Mouse (Mus musculus): ENCODE measurements around the gene Tsx. TPM values are rescaled to one million over a fixed set of nuclear protein-coding genes. Genes with fewer than 3 reads are reported as not detected.

The Tsx gene
- not detected in 2 replicates for polyA plus RNA-seq (2014; fragmentation: Nextera tagmentation; extraction: Ambion mirVana)

DNA sequence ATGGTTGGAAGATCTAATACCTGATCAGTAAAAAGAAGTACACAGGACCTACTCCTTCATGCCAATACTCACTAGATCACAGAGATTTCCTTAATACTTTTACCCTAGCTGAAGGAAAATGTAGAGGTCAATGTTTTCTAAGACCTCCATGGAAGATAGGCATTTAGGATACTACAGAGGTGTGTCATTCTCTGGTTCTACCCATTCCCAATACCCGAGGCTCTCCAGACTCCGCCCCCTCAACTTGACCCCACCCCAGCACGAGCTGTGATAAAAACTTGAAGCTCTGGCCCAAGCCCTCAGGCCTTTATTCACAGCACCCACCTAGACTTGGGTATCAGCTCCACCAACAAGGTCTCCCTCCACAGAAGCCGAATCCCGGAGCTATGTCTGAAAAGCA, at the start of gene Tsx:
TSS of gene Tsx (plus strand) at position 301 of the 400 bp plus-strand sequence.
- DNase-seq (ENCODE audit: low spot score) (no peak), ATAC-seq (replicated peaks; ENCODE audit: low FRiP score) (no peak)
- H3K4me3 ChIP-seq (ENCODE audit: low read depth, low read length) = no peak within 1 kb of the TSS
- H3K36me3 ChIP-seq (ENCODE audit: control insufficient read depth, insufficient read depth, low read length) = no peaks in the 10 kb centered on the region
- no peak within 1 kb of the TSS for H3K4me2 ChIP-seq
- H3K27me3 ChIP-seq (replicated peaks; ENCODE audit: control insufficient read depth, insufficient read depth, low read length) = peaks cover 46% of the 10 kb centered on the region
- no peak within 1 kb of the TSS for H3K27ac ChIP-seq (ENCODE audit: low read depth, low read length)
- H3K4me1 ChIP-seq (replicated peaks; ENCODE audit: control insufficient read depth, insufficient read depth, low read length) = no peaks in the 10 kb centered on the region
- H3K9ac ChIP-seq (ENCODE audit: low read depth, low read length) = no peak within 1 kb of the TSS
- 71% methylated on average over 5 of the region's 5 CpGs for WGBS
- no peaks in the 10 kb centered on the region for H3K9me3 ChIP-seq (ENCODE audit: control insufficient read depth, low read length)

DNA sequence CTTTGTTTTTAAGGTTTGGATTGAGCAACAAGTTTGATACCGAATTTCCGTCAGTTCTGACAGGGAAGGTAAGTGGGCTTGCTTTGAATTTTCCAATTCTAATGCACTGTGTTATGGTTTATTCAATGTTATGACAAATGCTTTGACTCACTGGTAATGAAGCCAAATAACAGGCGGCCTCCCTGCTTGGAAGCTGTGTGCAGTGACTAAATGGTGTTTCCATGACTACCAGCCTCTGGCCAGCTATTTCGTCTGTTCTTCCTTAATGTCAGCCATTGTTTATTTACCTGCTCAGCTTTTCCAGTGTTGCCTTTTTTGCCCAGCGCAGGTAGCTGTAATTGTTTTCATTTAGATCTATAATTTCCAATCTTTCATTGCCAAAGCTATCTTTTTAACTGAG, 48.1 kb upstream of the Tsx start:
- no peaks in the 10 kb centered on the region for H3K9me3 ChIP-seq (ENCODE audit: control insufficient read depth, low read length)
- H3K4me2 ChIP-seq = no peak overlapping the region
- H3K9ac ChIP-seq (ENCODE audit: low read depth, low read length) = no peak overlapping the region
- no peaks in the 10 kb centered on the region for H3K4me1 ChIP-seq (replicated peaks; ENCODE audit: control insufficient read depth, insufficient read depth, low read length)
- H3K27ac ChIP-seq (ENCODE audit: low read depth, low read length) = no peak overlapping the region
- DNase-seq (ENCODE audit: low spot score) = no peak
- 67% methylated on average over 5 of the region's 5 CpGs for whole genome bisulfite sequencing
- H3K36me3 ChIP-seq (ENCODE audit: control insufficient read depth, insufficient read depth, low read length) = no peaks in the 10 kb centered on the region
- no peak for ATAC-seq (replicated peaks; ENCODE audit: low FRiP score)
- H3K4me3 ChIP-seq (ENCODE audit: low read depth, low read length) = no peak overlapping the region
- peaks cover 7% of the 10 kb centered on the region for H3K27me3 ChIP-seq (replicated peaks; ENCODE audit: control insufficient read depth, insufficient read depth, low read length)

DNA sequence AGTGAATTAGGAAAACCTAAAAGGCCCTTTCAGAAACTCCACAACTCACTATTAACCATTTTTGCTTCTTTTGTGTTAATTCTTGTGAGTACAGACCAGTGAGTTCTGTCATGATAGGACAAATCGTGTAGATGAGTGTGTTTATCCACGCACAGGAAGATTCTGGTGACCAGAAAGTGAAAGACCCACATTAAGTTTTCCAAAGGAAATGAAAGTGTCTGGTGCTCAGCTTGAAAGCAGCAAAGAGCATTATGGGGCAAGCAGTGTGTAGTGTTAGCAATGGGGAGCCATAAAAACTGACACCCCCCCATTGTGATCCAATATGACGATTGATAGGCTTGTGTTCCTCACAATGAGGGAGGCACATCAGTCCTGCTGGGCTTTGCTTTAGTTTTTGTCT, 45.6 kb upstream of the Tsx start:
- H3K27me3 ChIP-seq (replicated peaks; ENCODE audit: control insufficient read depth, insufficient read depth, low read length) = peaks cover 7% of the 10 kb centered on the region; the same call in 1 of the 2 replicates
- H3K9ac ChIP-seq (ENCODE audit: low read depth, low read length) = no peak overlapping the region
- H3K36me3 ChIP-seq (ENCODE audit: control insufficient read depth, insufficient read depth, low read length) = no peaks in the 10 kb centered on the region
- ATAC-seq (replicated peaks; ENCODE audit: low FRiP score) = no peak
- H3K4me2 ChIP-seq = no peak overlapping the region
- no peak overlapping the region for H3K27ac ChIP-seq (ENCODE audit: low read depth, low read length)
- no peaks in the 10 kb centered on the region for H3K4me1 ChIP-seq (replicated peaks; ENCODE audit: control insufficient read depth, insufficient read depth, low read length)
- no peaks in the 10 kb centered on the region for H3K9me3 ChIP-seq (ENCODE audit: control insufficient read depth, low read length)
- no peak overlapping the region for H3K4me3 ChIP-seq (ENCODE audit: low read depth, low read length)
- WGBS = 71% methylated on average over 3 of the region's 3 CpGs
- DNase-seq (ENCODE audit: low spot score) = no peak

DNA sequence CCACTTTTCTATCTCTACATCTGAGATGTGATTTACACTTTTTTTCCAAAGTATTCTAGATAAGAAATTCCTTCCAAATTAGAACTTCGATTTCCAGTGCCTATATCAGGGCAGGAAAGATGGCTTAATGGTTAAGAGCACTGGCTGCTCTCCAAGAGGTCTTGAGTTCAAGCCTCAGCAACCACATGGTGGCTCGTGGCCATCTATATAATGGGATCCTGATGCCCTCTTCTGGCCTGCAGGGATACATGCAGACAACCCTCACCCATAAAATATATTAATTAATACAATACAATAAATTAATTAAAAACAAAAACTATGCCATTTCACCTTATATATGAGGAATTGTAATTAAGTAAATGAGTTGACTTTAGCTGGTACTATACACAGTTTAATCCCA, 43.0 kb upstream of the Tsx start:
- DNase-seq (ENCODE audit: low spot score) = no peak
- no peaks in the 10 kb centered on the region for H3K9me3 ChIP-seq (ENCODE audit: control insufficient read depth, low read length)
- H3K9ac ChIP-seq (ENCODE audit: low read depth, low read length) = no peak overlapping the region
- H3K4me2 ChIP-seq = no peak overlapping the region
- no peaks in the 10 kb centered on the region for H3K36me3 ChIP-seq (ENCODE audit: control insufficient read depth, insufficient read depth, low read length)
- H3K27me3 ChIP-seq (replicated peaks; ENCODE audit: control insufficient read depth, insufficient read depth, low read length) = peaks cover 7% of the 10 kb centered on the region; the same call in 1 of the 2 replicates
- ATAC-seq (replicated peaks; ENCODE audit: low FRiP score) = no peak
- H3K4me3 ChIP-seq (ENCODE audit: low read depth, low read length) = no peak overlapping the region
- WGBS = 57% methylated on average over 2 of the region's 2 CpGs
- H3K27ac ChIP-seq (ENCODE audit: low read depth, low read length) = no peak overlapping the region
- H3K4me1 ChIP-seq (replicated peaks; ENCODE audit: control insufficient read depth, insufficient read depth, low read length) = no peaks in the 10 kb centered on the region

DNA sequence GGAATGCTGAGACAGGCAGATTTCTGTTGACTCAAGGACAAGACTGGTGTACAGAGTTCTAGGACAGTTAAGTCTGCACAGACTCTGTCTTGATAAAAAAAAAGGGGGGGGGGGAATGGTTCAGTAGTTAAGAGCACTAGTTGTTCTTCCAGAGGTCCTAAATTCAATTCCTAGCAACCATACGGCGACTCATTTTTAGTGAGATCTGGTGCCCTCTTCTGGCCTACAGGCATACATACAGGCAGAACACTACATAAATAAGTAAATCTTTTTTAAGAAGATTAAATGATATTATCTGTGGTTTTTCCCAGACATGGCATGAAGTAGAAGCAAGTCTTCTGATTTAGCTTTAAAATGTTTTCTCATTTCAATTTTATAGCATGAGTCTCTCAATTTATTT, 42.6 kb upstream of the Tsx start:
- Histone ChIP-seq H3K9me3 (ENCODE audit: control insufficient read depth, low read length) (no peaks in the 10 kb centered on the region), H3K4me1 (replicated peaks; ENCODE audit: control insufficient read depth, insufficient read depth, low read length) (no peaks in the 10 kb centered on the region), H3K4me2 (no peak overlapping the region), H3K36me3 (ENCODE audit: control insufficient read depth, insufficient read depth, low read length) (no peaks in the 10 kb centered on the region), H3K27ac (ENCODE audit: low read depth, low read length) (no peak overlapping the region), H3K9ac (ENCODE audit: low read depth, low read length) (no peak overlapping the region), H3K27me3 (replicated peaks; ENCODE audit: control insufficient read depth, insufficient read depth, low read length) (peaks cover 7% of the 10 kb centered on the region; the same call in 1 of the 2 replicates), H3K4me3 (ENCODE audit: low read depth, low read length) (no peak overlapping the region)
- 21% methylated on average over 2 of the region's 2 CpGs for WGBS
- DNase-seq (ENCODE audit: low spot score) (no peak), ATAC-seq (replicated peaks; ENCODE audit: low FRiP score) (no peak)

DNA sequence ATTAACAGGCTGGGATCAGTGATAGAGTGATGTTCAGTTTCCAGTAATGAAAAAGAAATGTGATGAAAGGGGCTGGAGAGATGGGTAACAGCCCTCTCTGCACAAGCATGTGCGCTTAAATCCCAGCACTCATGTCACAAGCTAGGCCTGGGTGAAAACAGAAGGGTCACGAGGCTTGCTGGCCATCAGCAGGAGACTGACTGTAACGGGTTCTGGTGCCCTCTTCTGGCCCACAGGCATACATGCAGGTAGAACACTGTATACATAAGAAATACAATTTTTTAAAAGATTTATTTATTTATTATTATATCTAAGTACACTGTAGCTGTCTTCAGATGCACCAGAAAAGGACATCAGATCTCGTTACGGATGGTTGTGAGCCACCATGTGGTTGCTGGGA, 40.0 kb upstream of the Tsx start:
- H3K4me3 ChIP-seq (ENCODE audit: low read depth, low read length) = no peak overlapping the region
- H3K9me3 ChIP-seq (ENCODE audit: control insufficient read depth, low read length) = no peaks in the 10 kb centered on the region
- peaks cover 11% of the 10 kb centered on the region; the same call in 1 of the 2 replicates for H3K27me3 ChIP-seq (replicated peaks; ENCODE audit: control insufficient read depth, insufficient read depth, low read length)
- H3K4me1 ChIP-seq (replicated peaks; ENCODE audit: control insufficient read depth, insufficient read depth, low read length) = no peaks in the 10 kb centered on the region
- no peaks in the 10 kb centered on the region for H3K36me3 ChIP-seq (ENCODE audit: control insufficient read depth, insufficient read depth, low read length)
- H3K4me2 ChIP-seq = no peak overlapping the region
- ATAC-seq (replicated peaks; ENCODE audit: low FRiP score) (no peak), DNase-seq (ENCODE audit: low spot score) (no peak)
- H3K27ac ChIP-seq (ENCODE audit: low read depth, low read length) = no peak overlapping the region
- no peak overlapping the region for H3K9ac ChIP-seq (ENCODE audit: low read depth, low read length)
- WGBS = 62% methylated on average over 5 of the region's 5 CpGs

DNA sequence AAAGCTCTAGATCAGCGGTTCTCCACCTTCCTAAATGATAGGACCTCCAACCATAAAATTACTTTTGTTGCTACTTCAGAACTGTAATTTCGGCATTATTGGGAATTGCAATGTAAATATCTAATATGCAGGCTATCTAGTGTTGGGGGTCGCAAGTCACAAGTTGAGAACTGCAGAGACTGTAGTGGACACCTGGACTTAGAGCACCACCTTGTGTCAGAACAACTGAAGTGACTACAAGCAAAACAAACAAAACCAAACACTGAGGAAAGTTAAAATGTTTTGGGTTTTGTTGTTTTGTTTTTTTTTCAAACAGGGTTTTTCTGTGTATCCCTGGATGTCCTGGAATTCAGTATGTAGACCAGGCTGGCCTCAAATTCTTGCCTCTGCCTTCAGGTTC, 29.7 kb upstream of the Tsx start:
- Histone ChIP-seq H3K9ac (ENCODE audit: low read depth, low read length) (no peak overlapping the region), H3K4me2 (no peak overlapping the region), H3K4me1 (replicated peaks; ENCODE audit: control insufficient read depth, insufficient read depth, low read length) (no peaks in the 10 kb centered on the region), H3K4me3 (ENCODE audit: low read depth, low read length) (no peak overlapping the region), H3K36me3 (ENCODE audit: control insufficient read depth, insufficient read depth, low read length) (no peaks in the 10 kb centered on the region), H3K27ac (ENCODE audit: low read depth, low read length) (no peak overlapping the region), H3K9me3 (ENCODE audit: control insufficient read depth, low read length) (no peaks in the 10 kb centered on the region), H3K27me3 (replicated peaks; ENCODE audit: control insufficient read depth, insufficient read depth, low read length) (peaks cover 5% of the 10 kb centered on the region)
- no peak for DNase-seq (ENCODE audit: low spot score)
- ATAC-seq (replicated peaks; ENCODE audit: low FRiP score) = no peak
- 63% methylated on average over 3 of the region's 3 CpGs for WGBS

DNA sequence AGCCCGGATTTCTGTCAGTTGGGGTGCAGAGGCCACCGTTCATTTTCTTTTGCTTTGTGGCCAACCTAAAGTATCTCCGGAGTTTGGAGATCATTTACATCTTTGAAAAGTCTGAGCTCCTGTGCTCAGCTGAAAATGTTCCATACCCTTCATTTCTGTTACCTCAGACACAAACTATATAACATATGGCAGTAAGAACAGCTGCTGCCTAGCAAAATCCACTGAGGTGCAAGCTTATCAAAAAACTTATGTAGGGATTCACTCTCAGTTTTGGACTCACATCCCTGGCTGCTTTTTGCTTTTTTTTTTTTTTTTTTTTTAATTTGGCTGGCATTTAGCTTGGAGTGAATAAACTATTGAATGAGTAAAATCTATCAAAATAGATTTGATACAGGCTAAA, 26.1 kb upstream of the Tsx start:
- no peak for ATAC-seq (replicated peaks; ENCODE audit: low FRiP score)

DNA sequence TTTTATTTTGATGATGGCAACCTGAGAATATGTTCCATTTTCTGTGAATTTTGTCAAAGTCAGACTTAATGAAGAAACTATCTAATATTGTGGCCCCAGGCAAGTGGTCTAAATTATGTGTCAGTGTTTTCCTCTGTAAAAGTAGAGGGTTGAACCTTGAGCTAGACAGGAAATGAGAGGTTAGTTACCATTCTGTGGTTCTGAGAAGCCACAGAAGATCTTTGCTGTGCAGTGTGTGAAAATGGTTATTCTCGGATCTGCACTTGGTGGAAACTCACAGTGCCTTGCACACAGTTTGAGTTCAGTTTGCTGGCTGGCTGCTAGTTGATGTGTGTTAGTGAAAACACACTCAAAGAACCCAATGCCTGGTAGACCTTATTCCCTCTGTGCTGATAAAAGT, 20.4 kb upstream of the Tsx start:
- ATAC-seq (replicated peaks; ENCODE audit: low FRiP score) = no peak
- no peak overlapping the region for H3K9ac ChIP-seq (ENCODE audit: low read depth, low read length)
- no peaks in the 10 kb centered on the region for H3K36me3 ChIP-seq (ENCODE audit: control insufficient read depth, insufficient read depth, low read length)
- H3K4me1 ChIP-seq (replicated peaks; ENCODE audit: control insufficient read depth, insufficient read depth, low read length) = no peaks in the 10 kb centered on the region
- H3K4me2 ChIP-seq = no peak overlapping the region
- no peaks in the 10 kb centered on the region for H3K9me3 ChIP-seq (ENCODE audit: control insufficient read depth, low read length)
- peaks cover 23% of the 10 kb centered on the region for H3K27me3 ChIP-seq (replicated peaks; ENCODE audit: control insufficient read depth, insufficient read depth, low read length)
- DNase-seq (ENCODE audit: low spot score) = no peak
- no peak overlapping the region for H3K27ac ChIP-seq (ENCODE audit: low read depth, low read length)
- H3K4me3 ChIP-seq (ENCODE audit: low read depth, low read length) = no peak overlapping the region
- 56% methylated on average over 1 of the region's 1 CpGs for WGBS

More for the DNA sequence above, 26.1 kb upstream of the Tsx start:
- Histone ChIP-seq H3K4me1 (replicated peaks; ENCODE audit: control insufficient read depth, insufficient read depth, low read length) (no peaks in the 10 kb centered on the region), H3K4me2 (no peak overlapping the region), H3K9me3 (ENCODE audit: control insufficient read depth, low read length) (no peaks in the 10 kb centered on the region), H3K27ac (ENCODE audit: low read depth, low read length) (no peak overlapping the region), H3K9ac (ENCODE audit: low read depth, low read length) (no peak overlapping the region), H3K27me3 (replicated peaks; ENCODE audit: control insufficient read depth, insufficient read depth, low read length) (peaks cover 9% of the 10 kb centered on the region), H3K36me3 (ENCODE audit: control insufficient read depth, insufficient read depth, low read length) (no peaks in the 10 kb centered on the region), H3K4me3 (ENCODE audit: low read depth, low read length) (no peak overlapping the region)
- 82% methylated on average over 3 of the region's 3 CpGs for WGBS
- no peak for DNase-seq (ENCODE audit: low spot score)

Measured in liver, embryonic 11.5 days (tissue).